Mouse (Mus musculus) small intestine, adult 2 months (tissue): ENCODE results near the gene Oas1f. TPM values are rescaled to one million over a fixed set of nuclear protein-coding genes. Genes with fewer than 3 reads are reported as not detected.
A peak's percentile ranks its signal among the peaks of the same experiment; 100 is the strongest.
"Not testable (repeated sequence)": the region's sequence is repeated elsewhere in the genome, so short reads cannot be mapped to it uniquely, and the experiment has no call there.

Experiments
- H3K27ac ChIP-seq: fragments of 200-500 bp; 2 replicates; pipeline ENCODE4 v1.5.1; 2012; ENCODE audit warnings: low read depth, low read length, control low read depth, inconsistent platforms; ENCODE audit not compliant: insufficient read depth
- H3K27me3 ChIP-seq: fragments of 200-500 bp; 2 replicates; pipeline ENCODE4 v1.6.1; 2012; ENCODE audit warnings: mild to moderate bottlenecking, moderate library complexity, low read length, inconsistent platforms; ENCODE audit not compliant: control insufficient read depth, insufficient read depth
- H3K36me3 ChIP-seq: fragments of 200-500 bp; 2 replicates; pipeline ENCODE4 v1.6.1; 2012; ENCODE audit warnings: mild to moderate bottlenecking, low read length, control low read depth, inconsistent platforms; ENCODE audit not compliant: control insufficient read depth, insufficient read depth
- H3K4me1 ChIP-seq: fragments of 200-500 bp; 2 replicates; pipeline ENCODE4 v1.6.1; 2012; ENCODE audit warnings: low read length, inconsistent platforms, mixed read lengths; ENCODE audit not compliant: control insufficient read depth, insufficient read depth, insufficient read length
- H3K4me3 ChIP-seq: fragments of 200-500 bp; 2 replicates; pipeline ENCODE4 v1.5.1; 2012; ENCODE audit warnings: low read depth, mild to moderate bottlenecking, control low read depth, inconsistent platforms, low read length, moderate library complexity
- CTCF ChIP-seq: fragments of 200-500 bp; IDR thresholded peaks from 2 replicates; pipeline ENCODE4 v1.5.1; 2012; ENCODE audit warnings: low read depth, mild to moderate bottlenecking, control low read depth, inconsistent platforms, low read length, moderate library complexity, mixed read lengths; ENCODE audit not compliant: insufficient replicate concordance, insufficient read length; ENCODE audit errors: extremely low read depth
- POLR2A ChIP-seq: fragments of 200-500 bp; IDR thresholded peaks from 2 replicates; pipeline ENCODE4 v1.6.1; 2012; ENCODE audit warnings: low read depth, mild to moderate bottlenecking, control low read depth, inconsistent platforms, low read length, moderate library complexity
- WGBS: fragments of 180-500 bp; shearing (Covaris S2); methylation state at CpG from one replicate; pipeline ENCODE4 v1.1.7; 2018; 5-methylcytosine and 5-hydroxymethylcytosine counted together
- polyA plus RNA-seq: library from polyadenylated mRNA; depleted of rRNA; stranded (reverse); fragments of >200 nt; gene quantifications from 2 replicates; pipeline ENCODE4 v1.2.3, GENCODE M21; 2012

The Oas1f gene
- polyA plus RNA-seq, 1 experiment, result 0.19 TPM

- H3K4me1 ChIP-seq, result no peaks in the 10 kb centered on the region
- 53% methylated on average over 2 of the region's 2 CpGs for WGBS
Measured at GRCm38 (mm10) chr5:120871469-120871868, 24.3 kb downstream of the Oas1f start.

GRCm38 (mm10) chr5:120876839-120877238, 29.7 kb downstream of the Oas1f start:
- not testable (repeated sequence) for H3K27ac ChIP-seq, H3K4me1 ChIP-seq, H3K27me3 ChIP-seq, H3K4me3 ChIP-seq
- H3K36me3 ChIP-seq, result peaks cover 18% of the 10 kb centered on the region
- WGBS, result 71% methylated on average over 2 of the region's 3 CpGs

More at GRCm38 (mm10) chr5:120871469-120871868, 24.3 kb downstream of the Oas1f start:
- Histone ChIP-seq H3K27me3 (no peaks in the 10 kb centered on the region), H3K4me3 (no peak overlapping the region), H3K36me3 (peaks cover 1% of the 10 kb centered on the region; the same call in 1 of the 2 replicates), H3K27ac (no peak overlapping the region)
- no peak for TF ChIP-seq POLR2A
- no peak for TF ChIP-seq CTCF

- H3K4me1 ChIP-seq, H3K27me3 ChIP-seq, H3K27ac ChIP-seq, H3K4me3 ChIP-seq: not testable (repeated sequence)
- H3K36me3 ChIP-seq, result peaks cover 21% of the 10 kb centered on the region
- 80% methylated on average over 2 of the region's 2 CpGs for WGBS
Measured at GRCm38 (mm10) chr5:120877407-120877806, 30.2 kb downstream of the Oas1f start.

GRCm38 (mm10) chr5:120878803-120879202, 31.6 kb downstream of the Oas1f start:
- H3K36me3 ChIP-seq, result peaks cover 21% of the 10 kb centered on the region
- not testable (repeated sequence) for H3K27me3 ChIP-seq, H3K27ac ChIP-seq, H3K4me3 ChIP-seq, H3K4me1 ChIP-seq
- 68% methylated on average over 2 of the region's 2 CpGs for WGBS

GRCm38 (mm10) chr5:120881681-120882080, 34.5 kb downstream of the Oas1f start:
- not testable (repeated sequence) for H3K4me1 ChIP-seq, H3K27me3 ChIP-seq, H3K27ac ChIP-seq, H3K4me3 ChIP-seq
- WGBS, result 93% methylated on average over 6 of the region's 6 CpGs
- peaks cover 20% of the 10 kb centered on the region for H3K36me3 ChIP-seq

GRCm38 (mm10) chr5:120887413-120887812, 40.2 kb downstream of the Oas1f start, which contains the start of gene Oas1g:
Gene Oas1g (minus strand): TSS chr5:120887613.
- peaks cover 12% of the 10 kb centered on the region; the same call in 1 of the 2 replicates for H3K4me1 ChIP-seq
- H3K27ac ChIP-seq, result peak within 1 kb of the TSS; percentile 77
- not testable (repeated sequence) for H3K36me3 ChIP-seq, H3K27me3 ChIP-seq
- H3K4me3 ChIP-seq, result peak within 1 kb of the TSS; percentile 64
- 2% methylated on average over 6 of the region's 9 CpGs for WGBS

GRCm38 (mm10) chr5:120887831-120888230, 40.7 kb downstream of the Oas1f start:
- Histone ChIP-seq H3K36me3 (no peaks in the 10 kb centered on the region), H3K27ac (no peak overlapping the region), H3K27me3 (no peaks in the 10 kb centered on the region), H3K4me1 (peaks cover 12% of the 10 kb centered on the region; the same call in 1 of the 2 replicates), H3K4me3 (peak overlapping the region; percentile 31; the same call in 1 of the 2 replicates)
- TF ChIP-seq CTCF (no peak), POLR2A (no peak)
- WGBS, result 49% methylated on average over 6 of the region's 6 CpGs

- H3K4me3 ChIP-seq, H3K36me3 ChIP-seq, H3K27ac ChIP-seq, H3K27me3 ChIP-seq: not testable (repeated sequence)
- WGBS, result 54% methylated on average over 4 of the region's 4 CpGs
- H3K4me1 ChIP-seq, result peaks cover 12% of the 10 kb centered on the region; the same call in 1 of the 2 replicates
Measured at GRCm38 (mm10) chr5:120888294-120888815, 41.2 kb downstream of the Oas1f start.
